Mouse (Mus musculus): ENCODE measurements at regions not wholly inside any gene's neighbourhood (a gene's known extent, or its start where the extent isn't known, plus 50 kb on each side); places are given as distances from the start of the nearest gene placed in this dataset.

- no peak for DNase-seq
These were observed 409.3 kb upstream of the Tnp1 start for GRCm38 (mm10) chr1:73425049-73425448.

- peak; percentile 61 to 63 for DNase-seq
These were observed 402.5 kb upstream of the Tnp1 start for GRCm38 (mm10) chr1:73418196-73418595.

GRCm38 (mm10) chr1:73411452-73411851 is 395.7 kb upstream of the Tnp1 start:
- DNase-seq: no peak

- no peak for DNase-seq
These were observed 383.5 kb upstream of the Tnp1 start for GRCm38 (mm10) chr1:73399178-73399577.

GRCm38 (mm10) chr1:73395034-73395433 is 379.3 kb upstream of the Tnp1 start:
- DNase-seq: no peak

GRCm38 (mm10) chr1:73394466-73394865 is 378.8 kb upstream of the Tnp1 start:
- DNase-seq: no peak

GRCm38 (mm10) chr1:73392077-73392476 is 376.4 kb upstream of the Tnp1 start:
- DNase-seq: no peak

- no peak for DNase-seq
These were observed 374.3 kb upstream of the Tnp1 start for GRCm38 (mm10) chr1:73389976-73390375.

- DNase-seq: no peak
These were observed 373.5 kb upstream of the Tnp1 start for GRCm38 (mm10) chr1:73389174-73389573.

- no peak for DNase-seq
These were observed 365.9 kb upstream of the Tnp1 start for GRCm38 (mm10) chr1:73381578-73381977.

- no peak for DNase-seq
These were observed 359.0 kb upstream of the Tnp1 start for GRCm38 (mm10) chr1:73374531-73375375.

GRCm38 (mm10) chr1:73368222-73368621 is 352.5 kb upstream of the Tnp1 start:
- DNase-seq: no peak

GRCm38 (mm10) chr1:73365842-73366241 is 350.1 kb upstream of the Tnp1 start:
- DNase-seq: no peak

GRCm38 (mm10) chr1:73364300-73364683 is 348.6 kb upstream of the Tnp1 start:
- DNase-seq: no peak

GRCm38 (mm10) chr1:73363549-73364299 is 348.0 kb upstream of the Tnp1 start:
- peak in 1 of 2 experiments; percentile 7 for DNase-seq

GRCm38 (mm10) chr1:73362122-73362521 is 346.4 kb upstream of the Tnp1 start:
- DNase-seq: peak; percentile 42 to 55

GRCm38 (mm10) chr1:73361300-73361699 is 345.6 kb upstream of the Tnp1 start:
- DNase-seq: no peak

- DNase-seq: no peak
These were observed 338.7 kb upstream of the Tnp1 start for GRCm38 (mm10) chr1:73354447-73354846.

GRCm38 (mm10) chr1:73348476-73348875 is 332.8 kb upstream of the Tnp1 start:
- DNase-seq: no peak

GRCm38 (mm10) chr1:73344587-73344986 is 328.9 kb upstream of the Tnp1 start:
- no peak for DNase-seq

- DNase-seq: peak in 1 of 2 experiments; percentile 10
These were observed 326.2 kb upstream of the Tnp1 start for GRCm38 (mm10) chr1:73341911-73342310.

GRCm38 (mm10) chr1:73337401-73337800 is 321.7 kb upstream of the Tnp1 start:
- no peak for DNase-seq

- no peak for DNase-seq
These were observed 293.8 kb upstream of the Tnp1 start for GRCm38 (mm10) chr1:73309556-73309955.

- DNase-seq: no peak
These were observed 292.7 kb upstream of the Tnp1 start for GRCm38 (mm10) chr1:73308420-73308819.

Measured in cerebellum, postnatal 14 days (tissue).